Mouse (Mus musculus): ENCODE measurements around the gene Mast4. TPM values are rescaled to one million over a fixed set of nuclear protein-coding genes. Genes with fewer than 3 reads are reported as not detected.
A peak's percentile ranks its signal among the peaks of the same experiment; 100 is the strongest.

The Mast4 gene
- polyA plus RNA-seq, 1 experiment from 2014 or later = 19.5 TPM

GRCm38 (mm10) chr13:102914800-102915199 lies 419.5 kb downstream of the Mast4 start:
- Histone ChIP-seq H3K9me3 (ENCODE audit: control insufficient read depth, low read length) (no peaks in the 10 kb centered on the region), H3K4me3 (ENCODE audit: low read depth, low read length) (no peak overlapping the region), H3K36me3 (ENCODE audit: control insufficient read depth, insufficient read depth, low read length) (no peaks in the 10 kb centered on the region), H3K27me3 (ENCODE audit: control insufficient read depth, insufficient read depth, low read length) (no peaks in the 10 kb centered on the region), H3K4me1 (ENCODE audit: control insufficient read depth, insufficient read depth, low read length) (no peaks in the 10 kb centered on the region), H3K9ac (ENCODE audit: low read length) (no peak overlapping the region), H3K27ac (ENCODE audit: low read depth, low read length) (no peak overlapping the region), H3K4me2 (ENCODE audit: low read depth) (no peak overlapping the region)
- ATAC-seq (ENCODE audit: insufficient read depth, low FRiP score, low TSS enrichment) (no peak), DNase-seq (ENCODE audit: low spot score) (no peak)

- no peaks in the 10 kb centered on the region for H3K27me3 ChIP-seq (ENCODE audit: control insufficient read depth, insufficient read depth, low read length)
- no peaks in the 10 kb centered on the region for H3K9me3 ChIP-seq (ENCODE audit: control insufficient read depth, low read length)
- 84% methylated on average over 2 of the region's 2 CpGs for WGBS
- no peaks in the 10 kb centered on the region for H3K36me3 ChIP-seq (ENCODE audit: control insufficient read depth, insufficient read depth, low read length)
- no peak overlapping the region for H3K27ac ChIP-seq (ENCODE audit: low read depth, low read length)
- H3K4me2 ChIP-seq (ENCODE audit: low read depth) = no peak overlapping the region
- no peaks in the 10 kb centered on the region for H3K4me1 ChIP-seq (ENCODE audit: control insufficient read depth, insufficient read depth, low read length)
- H3K4me3 ChIP-seq (ENCODE audit: low read depth, low read length) = no peak overlapping the region
- DNase-seq (ENCODE audit: low spot score) (no peak), ATAC-seq (ENCODE audit: insufficient read depth, low FRiP score, low TSS enrichment) (no peak)
- H3K9ac ChIP-seq (ENCODE audit: low read length) = no peak overlapping the region
Measured at GRCm38 (mm10) chr13:102913919-102914318, 420.4 kb downstream of the Mast4 start.

- H3K27me3 ChIP-seq (ENCODE audit: control insufficient read depth, insufficient read depth, low read length) = no peaks in the 10 kb centered on the region
- H3K9me3 ChIP-seq (ENCODE audit: control insufficient read depth, low read length) = no peaks in the 10 kb centered on the region
- no peak overlapping the region for H3K27ac ChIP-seq (ENCODE audit: low read depth, low read length)
- no peak overlapping the region for H3K4me3 ChIP-seq (ENCODE audit: low read depth, low read length)
- H3K9ac ChIP-seq (ENCODE audit: low read length) = no peak overlapping the region
- WGBS = 75% methylated on average over 12 of the region's 12 CpGs
- DNase-seq (ENCODE audit: low spot score) (no peak), ATAC-seq (ENCODE audit: insufficient read depth, low FRiP score, low TSS enrichment) (no peak)
- H3K4me2 ChIP-seq (ENCODE audit: low read depth) = no peak overlapping the region
- H3K36me3 ChIP-seq (ENCODE audit: control insufficient read depth, insufficient read depth, low read length) = no peaks in the 10 kb centered on the region
- H3K4me1 ChIP-seq (ENCODE audit: control insufficient read depth, insufficient read depth, low read length) = no peaks in the 10 kb centered on the region
Measured at GRCm38 (mm10) chr13:102912867-102913266, 421.4 kb downstream of the Mast4 start.

GRCm38 (mm10) chr13:102909654-102910418 lies 424.5 kb downstream of the Mast4 start:
- Histone ChIP-seq H3K4me3 (ENCODE audit: low read depth, low read length) (no peak overlapping the region), H3K27me3 (ENCODE audit: control insufficient read depth, insufficient read depth, low read length) (no peaks in the 10 kb centered on the region), H3K9me3 (ENCODE audit: control insufficient read depth, low read length) (no peaks in the 10 kb centered on the region), H3K9ac (ENCODE audit: low read length) (no peak overlapping the region), H3K4me2 (ENCODE audit: low read depth) (no peak overlapping the region), H3K27ac (ENCODE audit: low read depth, low read length) (no peak overlapping the region), H3K36me3 (ENCODE audit: control insufficient read depth, insufficient read depth, low read length) (no peaks in the 10 kb centered on the region), H3K4me1 (ENCODE audit: control insufficient read depth, insufficient read depth, low read length) (no peaks in the 10 kb centered on the region)
- no peak for DNase-seq (ENCODE audit: low spot score)
- 89% methylated on average over 5 of the region's 5 CpGs for WGBS
- ATAC-seq (ENCODE audit: insufficient read depth, low FRiP score, low TSS enrichment) = no peak

GRCm38 (mm10) chr13:102906661-102907009 lies 427.7 kb downstream of the Mast4 start:
- no peak overlapping the region for H3K27ac ChIP-seq (ENCODE audit: low read depth, low read length)
- WGBS = 7% methylated on average over 9 of the region's 9 CpGs
- H3K9me3 ChIP-seq (ENCODE audit: control insufficient read depth, low read length) = no peaks in the 10 kb centered on the region
- no peaks in the 10 kb centered on the region for H3K36me3 ChIP-seq (ENCODE audit: control insufficient read depth, insufficient read depth, low read length)
- no peak overlapping the region for H3K9ac ChIP-seq (ENCODE audit: low read length)
- no peaks in the 10 kb centered on the region; the same call in 1 of the 2 replicates for H3K4me1 ChIP-seq (ENCODE audit: control insufficient read depth, insufficient read depth, low read length)
- ATAC-seq (ENCODE audit: insufficient read depth, low FRiP score, low TSS enrichment) = no peak
- H3K27me3 ChIP-seq (ENCODE audit: control insufficient read depth, insufficient read depth, low read length) = no peaks in the 10 kb centered on the region
- peak overlapping the region; percentile 56 for H3K4me3 ChIP-seq (ENCODE audit: low read depth, low read length)
- DNase-seq (ENCODE audit: low spot score) = no peak
- H3K4me2 ChIP-seq (ENCODE audit: low read depth) = peak overlapping the region; percentile 57

GRCm38 (mm10) chr13:102906004-102906660 lies 428.2 kb downstream of the Mast4 start:
- no peaks in the 10 kb centered on the region for H3K9me3 ChIP-seq (ENCODE audit: control insufficient read depth, low read length)
- peak; percentile 95 for ATAC-seq (ENCODE audit: insufficient read depth, low FRiP score, low TSS enrichment)
- WGBS = under 1% methylated on average over 16 of the region's 16 CpGs

GRCm38 (mm10) chr13:102905361-102905950 lies 428.8 kb downstream of the Mast4 start:
- Histone ChIP-seq H3K4me1 (ENCODE audit: control insufficient read depth, insufficient read depth, low read length) (peaks cover 5% of the 10 kb centered on the region; the same call in 1 of the 2 replicates), H3K9me3 (ENCODE audit: control insufficient read depth, low read length) (no peaks in the 10 kb centered on the region), H3K9ac (ENCODE audit: low read length) (peak overlapping the region; percentile 66), H3K4me3 (ENCODE audit: low read depth, low read length) (peak overlapping the region; percentile 56), H3K27ac (ENCODE audit: low read depth, low read length) (no peak overlapping the region), H3K27me3 (ENCODE audit: control insufficient read depth, insufficient read depth, low read length) (no peaks in the 10 kb centered on the region), H3K4me2 (ENCODE audit: low read depth) (peak overlapping the region; percentile 57), H3K36me3 (ENCODE audit: control insufficient read depth, insufficient read depth, low read length) (no peaks in the 10 kb centered on the region)
- DNase-seq (ENCODE audit: low spot score) (peak; percentile 33), ATAC-seq (ENCODE audit: insufficient read depth, low FRiP score, low TSS enrichment) (no peak; the same call in 1 of the 2 replicates)
- WGBS = under 1% methylated on average over 16 of the region's 16 CpGs

More at GRCm38 (mm10) chr13:102906004-102906660, 428.2 kb downstream of the Mast4 start:
- peak overlapping the region; percentile 57 for H3K4me2 ChIP-seq (ENCODE audit: low read depth)
- H3K27ac ChIP-seq (ENCODE audit: low read depth, low read length) = no peak overlapping the region
- peak; percentile 83 for DNase-seq (ENCODE audit: low spot score)
- no peaks in the 10 kb centered on the region for H3K27me3 ChIP-seq (ENCODE audit: control insufficient read depth, insufficient read depth, low read length)
- H3K4me1 ChIP-seq (ENCODE audit: control insufficient read depth, insufficient read depth, low read length) = peaks cover 3% of the 10 kb centered on the region; the same call in 1 of the 2 replicates
- peak overlapping the region; percentile 66 for H3K9ac ChIP-seq (ENCODE audit: low read length)
- no peaks in the 10 kb centered on the region for H3K36me3 ChIP-seq (ENCODE audit: control insufficient read depth, insufficient read depth, low read length)
- peak overlapping the region; percentile 56 for H3K4me3 ChIP-seq (ENCODE audit: low read depth, low read length)

GRCm38 (mm10) chr13:102903689-102904088 lies 430.6 kb downstream of the Mast4 start:
- Histone ChIP-seq H3K36me3 (ENCODE audit: control insufficient read depth, insufficient read depth, low read length) (no peaks in the 10 kb centered on the region), H3K4me2 (ENCODE audit: low read depth) (no peak overlapping the region; the same call in 1 of the 2 replicates), H3K27me3 (ENCODE audit: control insufficient read depth, insufficient read depth, low read length) (no peaks in the 10 kb centered on the region), H3K4me3 (ENCODE audit: low read depth, low read length) (no peak overlapping the region), H3K4me1 (ENCODE audit: control insufficient read depth, insufficient read depth, low read length) (peaks cover 9% of the 10 kb centered on the region; the same call in 1 of the 2 replicates), H3K9ac (ENCODE audit: low read length) (no peak overlapping the region), H3K27ac (ENCODE audit: low read depth, low read length) (no peak overlapping the region), H3K9me3 (ENCODE audit: control insufficient read depth, low read length) (no peaks in the 10 kb centered on the region)
- no peak for ATAC-seq (ENCODE audit: insufficient read depth, low FRiP score, low TSS enrichment)
- WGBS = 88% methylated on average over 4 of the region's 4 CpGs
- DNase-seq (ENCODE audit: low spot score) = no peak
